Mouse (Mus musculus) erythroblast, embryonic 14.5 days (primary cell): ENCODE measurements at regions not wholly inside any gene's neighbourhood (a gene's known extent, or its start where the extent isn't known, plus 50 kb on each side); places are given as distances from the start of the nearest gene placed in this dataset.

Experiments
- GATA1 ChIP-seq: IDR thresholded peaks from 2 replicates; pipeline ENCODE4 v1.6.1; 2012; ENCODE audit warnings: low read length, inconsistent platforms, mixed read lengths
- TAL1 ChIP-seq: IDR thresholded peaks from 3 replicates; pipeline ENCODE4 v1.6.1; 2012; ENCODE audit warnings: low read length, inconsistent platforms, mixed read lengths

DNA sequence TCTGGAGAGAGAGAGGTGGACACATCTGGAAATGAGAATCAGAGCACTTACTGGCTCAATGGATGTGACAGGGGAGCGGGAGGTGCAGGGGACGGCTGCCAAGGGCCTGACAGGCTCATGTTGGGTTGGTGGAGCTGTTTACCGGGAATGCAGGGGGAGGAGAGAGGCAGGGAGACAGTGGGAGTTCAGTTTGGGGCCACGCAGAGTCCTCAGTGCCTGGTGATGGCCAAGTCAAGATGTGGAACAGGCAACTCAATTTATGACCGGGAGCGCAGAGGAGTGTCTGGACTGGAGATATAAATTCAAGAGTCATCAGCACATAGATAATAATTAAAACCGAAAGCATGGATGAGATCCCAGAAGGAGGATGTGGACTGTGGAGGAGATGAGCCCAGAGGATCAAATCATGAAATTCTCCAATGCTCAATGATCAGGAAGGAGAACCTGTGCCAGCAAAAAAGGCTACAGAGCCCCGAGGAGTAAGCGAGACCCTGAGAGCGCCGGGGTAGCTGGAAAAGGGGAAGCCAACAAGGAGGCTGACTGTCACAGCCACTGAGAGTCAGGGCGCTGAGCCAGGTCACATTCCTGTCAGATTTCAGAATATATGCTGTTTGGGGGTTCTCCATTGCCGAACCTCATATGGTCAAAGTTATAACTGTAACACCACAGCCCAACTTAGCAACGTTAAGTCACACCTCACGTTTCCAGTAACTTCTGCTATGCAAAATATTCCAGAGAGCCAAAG lies 358.0 kb upstream of the Npvf start:
- no peak for TF ChIP-seq TAL1
- TF ChIP-seq GATA1, result no peak
